Mouse (Mus musculus) hindbrain, embryonic 15.5 days (tissue): ENCODE results near the gene Acoxl. TPM values are rescaled to one million over a fixed set of nuclear protein-coding genes. Genes with fewer than 3 reads are reported as not detected.

Experiments used
- ATAC-seq: fragments of 200-750 bp; cut with Nextera tagmentation; 2 replicates; pipeline ENCODE4 v1.8.0; 2017; ENCODE audit warnings: low read depth, moderate number of reproducible peaks, moderate TSS enrichment; ENCODE audit not compliant: low FRiP score
- H3K27ac ChIP-seq: fragments of 300-500 bp; sonication (generic); replicated peaks from 2 replicates; pipeline ENCODE4 v1.5.1; 2015; ENCODE audit warnings: mild to moderate bottlenecking, inconsistent platforms
- H3K27me3 ChIP-seq: fragments of 300-500 bp; sonication (generic); 2 replicates; pipeline ENCODE4 v1.6.1; 2015; ENCODE audit warnings: control low read depth, inconsistent platforms
- H3K36me3 ChIP-seq: fragments of 300-500 bp; sonication (generic); 2 replicates; pipeline ENCODE4 v1.6.1; 2015; ENCODE audit warnings: control low read depth, inconsistent platforms
- H3K4me1 ChIP-seq: fragments of 300-500 bp; sonication (generic); replicated peaks from 2 replicates; pipeline ENCODE4 v1.6.1; 2015; ENCODE audit warnings: control low read depth, inconsistent platforms
- H3K4me2 ChIP-seq: fragments of 300-500 bp; sonication (generic); 2 replicates; pipeline ENCODE4 v1.6.1; 2015; ENCODE audit warnings: moderate library complexity, mild to moderate bottlenecking, inconsistent platforms
- H3K4me3 ChIP-seq: fragments of 300-500 bp; sonication (generic); 2 replicates; pipeline ENCODE4 v1.5.1; 2015; ENCODE audit warnings: mild to moderate bottlenecking, inconsistent platforms
- H3K9ac ChIP-seq: fragments of 300-500 bp; sonication (generic); 2 replicates; pipeline ENCODE4 v1.6.1; 2015; ENCODE audit warnings: inconsistent platforms
- H3K9me3 ChIP-seq: fragments of 300-500 bp; sonication (generic); 2 replicates; pipeline ENCODE4 v1.6.1; 2016; ENCODE audit warnings: control low read depth, inconsistent platforms
- WGBS: fragments of 180-500 bp; shearing (Covaris S2); methylation state at CpG from one replicate; pipeline ENCODE4 v1.1.7; 2015; 5-methylcytosine and 5-hydroxymethylcytosine counted together
- polyA plus RNA-seq: library from polyadenylated mRNA; unstranded; fragments of >200 nt; fragmentation: Nextera tagmentation; extraction: Ambion mirVana; gene quantifications from 2 replicates; pipeline ENCODE4 v1.2.1, GENCODE M21; 2015

Acoxl gene
- polyA plus RNA-seq, 1 experiment from 2014 or later = not detected

- Histone ChIP-seq H3K27me3 (peaks cover 15% of the 10 kb centered on the region), H3K4me3 (peak overlapping the region; percentile 83), H3K27ac (no peak overlapping the region), H3K4me2 (peak overlapping the region; percentile 99), H3K4me1 (peaks cover 40% of the 10 kb centered on the region), H3K9me3 (no peaks in the 10 kb centered on the region), H3K9ac (no peak overlapping the region), H3K36me3 (peaks cover 4% of the 10 kb centered on the region; the same call in 1 of the 2 replicates)
- ATAC-seq = no peak
- 22% methylated on average over 10 of the region's 10 CpGs for WGBS
Observed at GRCm38 (mm10) chr2:128128532-128128931, 289.9 kb downstream of the Acoxl start.

GRCm38 (mm10) chr2:128131503-128131902 is 292.8 kb downstream of the Acoxl start:
- H3K9me3 ChIP-seq = no peaks in the 10 kb centered on the region
- WGBS = 87% methylated on average over 11 of the region's 11 CpGs
- no peak for ATAC-seq
- H3K4me3 ChIP-seq = no peak overlapping the region
- no peak overlapping the region for H3K27ac ChIP-seq
- H3K4me1 ChIP-seq = peaks cover 21% of the 10 kb centered on the region
- H3K27me3 ChIP-seq = no peaks in the 10 kb centered on the region
- no peak overlapping the region for H3K4me2 ChIP-seq
- peaks cover 4% of the 10 kb centered on the region; the same call in 1 of the 2 replicates for H3K36me3 ChIP-seq
- no peak overlapping the region for H3K9ac ChIP-seq

- Histone ChIP-seq H3K9me3 (no peaks in the 10 kb centered on the region), H3K27me3 (no peaks in the 10 kb centered on the region), H3K36me3 (peaks cover 4% of the 10 kb centered on the region; the same call in 1 of the 2 replicates), H3K9ac (no peak overlapping the region), H3K27ac (no peak overlapping the region), H3K4me1 (peaks cover 15% of the 10 kb centered on the region), H3K4me3 (no peak overlapping the region), H3K4me2 (no peak overlapping the region)
- WGBS = 83% methylated on average over 5 of the region's 5 CpGs
- no peak for ATAC-seq
Observed at GRCm38 (mm10) chr2:128132635-128133034, 294.0 kb downstream of the Acoxl start.

GRCm38 (mm10) chr2:128133865-128134264 is 295.2 kb downstream of the Acoxl start:
- H3K9me3 ChIP-seq = no peaks in the 10 kb centered on the region
- H3K4me2 ChIP-seq = no peak overlapping the region
- peaks cover 4% of the 10 kb centered on the region; the same call in 1 of the 2 replicates for H3K36me3 ChIP-seq
- no peaks in the 10 kb centered on the region for H3K27me3 ChIP-seq
- H3K27ac ChIP-seq = no peak overlapping the region
- H3K9ac ChIP-seq = no peak overlapping the region
- no peak overlapping the region for H3K4me3 ChIP-seq
- no peak for ATAC-seq
- H3K4me1 ChIP-seq = peaks cover 8% of the 10 kb centered on the region

- Histone ChIP-seq H3K36me3 (peaks cover 4% of the 10 kb centered on the region; the same call in 1 of the 2 replicates), H3K9ac (no peak overlapping the region), H3K4me2 (no peak overlapping the region), H3K4me1 (peaks cover 11% of the 10 kb centered on the region), H3K4me3 (no peak overlapping the region), H3K9me3 (no peaks in the 10 kb centered on the region), H3K27ac (no peak overlapping the region), H3K27me3 (no peaks in the 10 kb centered on the region)
- 83% methylated on average over 5 of the region's 5 CpGs for WGBS
- no peak for ATAC-seq
Observed at GRCm38 (mm10) chr2:128134474-128134873, 295.8 kb downstream of the Acoxl start.

- ATAC-seq = no peak
- H3K36me3 ChIP-seq = peaks cover 4% of the 10 kb centered on the region; the same call in 1 of the 2 replicates
- peaks cover 16% of the 10 kb centered on the region for H3K4me1 ChIP-seq
- H3K4me3 ChIP-seq = no peak overlapping the region
- H3K9me3 ChIP-seq = no peaks in the 10 kb centered on the region
- H3K9ac ChIP-seq = no peak overlapping the region
- H3K27me3 ChIP-seq = no peaks in the 10 kb centered on the region
- no peak overlapping the region for H3K4me2 ChIP-seq
- WGBS = 68% methylated on average over 8 of the region's 8 CpGs
- no peak overlapping the region for H3K27ac ChIP-seq
Observed at GRCm38 (mm10) chr2:128134948-128135347, 296.3 kb downstream of the Acoxl start.

GRCm38 (mm10) chr2:128136769-128137433 is 298.2 kb downstream of the Acoxl start:
- peaks cover 24% of the 10 kb centered on the region for H3K4me1 ChIP-seq
- H3K27me3 ChIP-seq = no peaks in the 10 kb centered on the region
- no peak overlapping the region for H3K27ac ChIP-seq
- H3K9me3 ChIP-seq = no peaks in the 10 kb centered on the region
- H3K36me3 ChIP-seq = no peaks in the 10 kb centered on the region
- no peak overlapping the region for H3K4me3 ChIP-seq
- H3K9ac ChIP-seq = no peak overlapping the region
- no peak for ATAC-seq
- H3K4me2 ChIP-seq = no peak overlapping the region
- 89% methylated on average over 16 of the region's 16 CpGs for WGBS

GRCm38 (mm10) chr2:128137480-128138276 is 299.0 kb downstream of the Acoxl start:
- Histone ChIP-seq H3K9ac (no peak overlapping the region), H3K27ac (no peak overlapping the region), H3K36me3 (no peaks in the 10 kb centered on the region), H3K4me1 (peaks cover 24% of the 10 kb centered on the region), H3K4me2 (no peak overlapping the region), H3K9me3 (no peaks in the 10 kb centered on the region), H3K27me3 (no peaks in the 10 kb centered on the region), H3K4me3 (no peak overlapping the region)
- no peak for ATAC-seq
- WGBS = 76% methylated on average over 22 of the region's 22 CpGs

GRCm38 (mm10) chr2:128138924-128139323 is 300.2 kb downstream of the Acoxl start:
- Histone ChIP-seq H3K36me3 (no peaks in the 10 kb centered on the region), H3K4me3 (no peak overlapping the region), H3K9ac (no peak overlapping the region), H3K27me3 (no peaks in the 10 kb centered on the region), H3K4me1 (peaks cover 24% of the 10 kb centered on the region), H3K4me2 (no peak overlapping the region), H3K9me3 (no peaks in the 10 kb centered on the region), H3K27ac (no peak overlapping the region)
- ATAC-seq = no peak
- WGBS = 40% methylated on average over 8 of the region's 8 CpGs

- Histone ChIP-seq H3K4me1 (peaks cover 24% of the 10 kb centered on the region), H3K36me3 (no peaks in the 10 kb centered on the region), H3K4me3 (no peak overlapping the region), H3K9ac (peak overlapping the region; percentile 16; the same call in 1 of the 2 replicates), H3K4me2 (peak overlapping the region; percentile 36), H3K27me3 (no peaks in the 10 kb centered on the region), H3K27ac (peak overlapping the region; percentile 58), H3K9me3 (no peaks in the 10 kb centered on the region)
- 27% methylated on average over 15 of the region's 15 CpGs for WGBS
- peak; percentile 70; the same call in 1 of the 2 replicates for ATAC-seq
Observed at GRCm38 (mm10) chr2:128139781-128140180, 301.1 kb downstream of the Acoxl start.

GRCm38 (mm10) chr2:128140183-128140582 is 301.5 kb downstream of the Acoxl start:
- peak overlapping the region; percentile 36 for H3K4me2 ChIP-seq
- H3K27ac ChIP-seq = peak overlapping the region; percentile 58
- no peaks in the 10 kb centered on the region for H3K9me3 ChIP-seq
- 0 out of 2 replicates have a peak, but pooled peaks have one; percentile 25 for ATAC-seq
- WGBS = 77% methylated on average over 3 of the region's 3 CpGs
- peaks cover 23% of the 10 kb centered on the region for H3K4me1 ChIP-seq
- no peak overlapping the region for H3K4me3 ChIP-seq
- peak overlapping the region; percentile 16; the same call in 1 of the 2 replicates for H3K9ac ChIP-seq
- H3K36me3 ChIP-seq = no peaks in the 10 kb centered on the region
- H3K27me3 ChIP-seq = no peaks in the 10 kb centered on the region

GRCm38 (mm10) chr2:128143992-128144391 is 305.3 kb downstream of the Acoxl start:
- Histone ChIP-seq H3K4me1 (peaks cover 17% of the 10 kb centered on the region), H3K27me3 (no peaks in the 10 kb centered on the region), H3K4me2 (no peak overlapping the region), H3K4me3 (no peak overlapping the region), H3K9ac (no peak overlapping the region), H3K36me3 (0 out of 2 replicates have a peak, but pooled peaks cover 6% of the 10 kb centered on the region), H3K9me3 (no peaks in the 10 kb centered on the region), H3K27ac (no peak overlapping the region)
- no peak for ATAC-seq
